Mouse (Mus musculus) testis, adult 2 months (tissue): ENCODE data around the gene Lingo1.

Experiments used
- CTCF ChIP-seq: fragments of 200-500 bp; IDR thresholded peaks from 2 replicates; pipeline ENCODE4 v1.5.1; 2012; ENCODE audit warnings: low read depth, mild to moderate bottlenecking, inconsistent platforms, low read length, moderate library complexity; ENCODE audit not compliant: control insufficient read depth, insufficient read depth, insufficient replicate concordance
- POLR2A ChIP-seq: fragments of 200-500 bp; IDR thresholded peaks from 2 replicates; pipeline ENCODE4 v1.6.1; 2012; ENCODE audit warnings: low read depth, mild to moderate bottlenecking, inconsistent platforms, low read length, moderate library complexity; ENCODE audit not compliant: control insufficient read depth

DNA sequence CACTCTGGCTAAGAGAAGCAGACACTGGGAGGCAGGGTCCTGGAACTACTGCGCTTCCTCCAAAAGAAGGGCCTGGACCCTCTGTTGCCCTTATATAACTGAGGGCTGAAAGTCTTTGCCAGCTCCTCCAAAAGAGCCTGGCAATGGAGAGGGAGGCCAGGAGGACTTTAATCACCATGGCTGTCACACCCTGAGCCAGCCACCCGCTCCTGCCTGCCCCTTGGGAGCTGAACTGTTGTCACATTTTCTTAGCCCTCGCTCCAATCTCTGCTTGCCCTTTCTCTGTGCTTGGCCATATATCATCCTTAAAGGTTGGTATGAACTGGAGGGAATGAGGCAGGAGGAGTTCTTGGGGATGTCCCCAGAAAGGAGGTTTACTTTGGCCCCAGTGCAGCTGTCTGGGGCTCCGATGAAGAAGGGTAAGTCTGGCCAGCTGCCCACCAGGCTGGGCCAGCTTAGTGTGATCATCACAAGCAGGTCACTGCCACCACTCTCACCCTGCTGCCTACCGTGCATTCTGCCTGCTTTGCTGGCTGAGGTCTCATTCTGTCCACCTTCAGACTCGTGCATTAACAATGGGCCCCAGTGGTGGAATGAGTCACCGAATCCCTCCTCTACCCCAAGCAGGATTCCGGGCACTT, 204.9 kb downstream of the Lingo1 start:
- TF ChIP-seq CTCF (no peak), POLR2A (no peak)
